Mouse (Mus musculus): ENCODE results near the gene Ctnnbip1.

Ctnnbip1 gene

GRCm38 (mm10) chr4:149517868-149518340 lies at the start of gene Ctnnbip1:
TSS of gene Ctnnbip1 (plus strand) at chr4:149518236.
- peak; percentile 97 for DNase-seq (ENCODE audit: low spot score)

GRCm38 (mm10) chr4:149469557-149469956 lies 48.5 kb upstream of the Ctnnbip1 start:
- no peak for DNase-seq (ENCODE audit: low spot score)

GRCm38 (mm10) chr4:149475096-149475495 lies 42.9 kb upstream of the Ctnnbip1 start:
- DNase-seq (ENCODE audit: low spot score) = no peak

GRCm38 (mm10) chr4:149477078-149477477 lies 41.0 kb upstream of the Ctnnbip1 start, which contains the start of gene Tmem274:
TSS of gene Tmem274 (plus strand) at chr4:149477378.
- DNase-seq (ENCODE audit: low spot score) = no peak

GRCm38 (mm10) chr4:149484566-149484965 lies 33.5 kb upstream of the Ctnnbip1 start:
- no peak for DNase-seq (ENCODE audit: low spot score)

- DNase-seq (ENCODE audit: low spot score) = peak; percentile 98
Observed at GRCm38 (mm10) chr4:149485053-149485824, 32.8 kb upstream of the Ctnnbip1 start, which contains the start of the genes Nmnat1 and Lzic. TSS of gene Nmnat1 (minus strand) at chr4:149485202. TSS of gene Lzic (plus strand) at chr4:149485229.

- DNase-seq (ENCODE audit: low spot score) = peak; percentile 67
Observed at GRCm38 (mm10) chr4:149485825-149486206, 32.2 kb upstream of the Ctnnbip1 start.

- DNase-seq (ENCODE audit: low spot score) = no peak
Observed at GRCm38 (mm10) chr4:149487729-149488128, 30.3 kb upstream of the Ctnnbip1 start.

- DNase-seq (ENCODE audit: low spot score) = no peak
Observed at GRCm38 (mm10) chr4:149489415-149490240, 28.4 kb upstream of the Ctnnbip1 start.

- DNase-seq (ENCODE audit: low spot score) = no peak
Observed at GRCm38 (mm10) chr4:149491151-149491550, 26.9 kb upstream of the Ctnnbip1 start.

GRCm38 (mm10) chr4:149496612-149497011 lies 21.4 kb upstream of the Ctnnbip1 start:
- peak; percentile 48 for DNase-seq (ENCODE audit: low spot score)

GRCm38 (mm10) chr4:149498901-149499300 lies 19.1 kb upstream of the Ctnnbip1 start:
- DNase-seq (ENCODE audit: low spot score) = no peak

- no peak for DNase-seq (ENCODE audit: low spot score)
Observed at GRCm38 (mm10) chr4:149499790-149500189, 18.2 kb upstream of the Ctnnbip1 start.

- DNase-seq (ENCODE audit: low spot score) = no peak
Observed at GRCm38 (mm10) chr4:149504363-149504762, 13.7 kb upstream of the Ctnnbip1 start.

GRCm38 (mm10) chr4:149504858-149505257 lies 13.2 kb upstream of the Ctnnbip1 start:
- no peak for DNase-seq (ENCODE audit: low spot score)

- DNase-seq (ENCODE audit: low spot score) = peak; percentile 40
Observed at GRCm38 (mm10) chr4:149505261-149505967, 12.6 kb upstream of the Ctnnbip1 start.

- DNase-seq (ENCODE audit: low spot score) = no peak
Observed at GRCm38 (mm10) chr4:149506904-149507303, 11.1 kb upstream of the Ctnnbip1 start.

- DNase-seq (ENCODE audit: low spot score) = no peak
Observed at GRCm38 (mm10) chr4:149511221-149511646, 6.8 kb upstream of the Ctnnbip1 start.

GRCm38 (mm10) chr4:149512072-149512471 lies 6.0 kb upstream of the Ctnnbip1 start:
- no peak for DNase-seq (ENCODE audit: low spot score)

GRCm38 (mm10) chr4:149515706-149516105 lies 2.3 kb upstream of the Ctnnbip1 start:
- DNase-seq (ENCODE audit: low spot score) = no peak

- DNase-seq (ENCODE audit: low spot score) = no peak
Observed at GRCm38 (mm10) chr4:149518351-149519220, 550 bp downstream of the Ctnnbip1 start.

Data from embryo, embryonic 10 days (tissue).